Mouse (Mus musculus) adrenal gland, postnatal 25 days (tissue): Measurements from ENCODE around the gene Mast4. TPM values are rescaled to one million over a fixed set of nuclear protein-coding genes. Genes with fewer than 3 reads are reported as not detected.

ENCODE experiments used
- DNase-seq: peaks from one replicate; pipeline ENCODE4 v3.0.0; 2021; ENCODE audit warnings: mixed read lengths
- total RNA-seq: library from RNA; stranded (reverse); gene quantifications from 2 replicates; pipeline ENCODE4 v1.2.3, GENCODE M21; 2021

Mast4 gene
- total RNA-seq, 1 experiment from 2014 or later, result 83.7 TPM

- DNase-seq, result no peak
Measured at GRCm38 (mm10) chr13:102864079-102864478, 470.2 kb downstream of the Mast4 start.

DNA sequence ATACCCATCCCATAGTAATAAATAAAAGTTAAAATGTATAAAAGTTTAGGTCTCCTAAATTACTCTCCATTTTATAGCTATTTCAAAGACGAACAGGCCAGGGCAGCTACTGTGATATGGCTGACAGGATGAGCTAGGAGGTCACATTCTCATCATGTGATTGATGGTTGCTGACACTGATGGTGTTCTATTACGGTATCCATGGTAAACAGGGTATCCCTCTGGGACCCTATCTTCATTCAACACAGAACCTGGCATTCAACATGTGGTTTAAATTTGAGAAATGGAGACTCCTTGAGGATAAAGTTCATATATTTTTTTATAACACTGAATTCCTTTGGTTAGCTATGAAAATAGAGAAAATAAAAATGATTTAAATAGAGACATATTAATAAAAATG, 471.3 kb downstream of the Mast4 start:
- DNase-seq, result no peak

DNA sequence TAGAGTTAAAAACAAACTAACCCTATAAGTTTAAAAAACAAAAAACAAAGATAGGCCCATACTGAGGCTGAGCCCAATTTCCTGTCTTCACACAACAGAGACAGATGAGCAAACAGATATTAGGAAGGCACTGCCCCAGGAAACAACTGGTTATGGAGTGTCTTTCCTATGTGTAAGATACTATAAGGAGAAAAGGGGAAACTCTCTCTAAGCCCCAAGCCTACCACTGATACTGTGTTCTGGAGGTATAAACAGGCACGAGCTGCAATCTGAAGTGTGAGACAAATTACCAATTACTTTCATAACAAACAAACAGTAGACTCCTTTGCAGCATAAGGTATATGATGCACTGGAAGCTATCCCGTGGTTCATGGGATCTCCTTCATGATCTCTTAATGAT, 471.9 kb downstream of the Mast4 start:
- no peak for DNase-seq

DNA sequence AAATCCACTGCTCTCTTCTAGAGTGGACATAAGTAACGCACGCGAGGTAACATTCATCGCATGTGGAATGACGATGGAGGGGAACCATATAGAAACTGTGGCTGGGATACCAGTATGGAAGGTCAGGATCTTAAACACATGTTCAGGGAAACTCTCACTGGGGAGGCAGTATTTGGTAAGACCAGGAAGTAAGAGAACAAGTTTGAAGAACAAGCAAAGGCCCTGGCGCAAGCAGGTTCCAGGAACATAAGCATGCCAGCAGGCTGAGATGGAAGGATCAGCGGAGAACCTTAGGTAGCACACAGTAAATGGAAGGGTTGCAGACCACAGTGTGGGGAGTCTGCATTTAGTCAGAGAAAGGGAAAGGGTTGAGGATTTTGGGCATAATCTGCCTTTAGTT, 473.6 kb downstream of the Mast4 start:
- DNase-seq, result no peak

- no peak for DNase-seq
Measured at GRCm38 (mm10) chr13:102860135-102860534, 474.2 kb downstream of the Mast4 start.

GRCm38 (mm10) chr13:102857539-102857838, 476.8 kb downstream of the Mast4 start:
- no peak for DNase-seq

GRCm38 (mm10) chr13:102856821-102857538, 477.3 kb downstream of the Mast4 start:
- DNase-seq, result peak; percentile 23

- DNase-seq, result no peak
Measured at GRCm38 (mm10) chr13:102852865-102853264, 481.4 kb downstream of the Mast4 start.

DNA sequence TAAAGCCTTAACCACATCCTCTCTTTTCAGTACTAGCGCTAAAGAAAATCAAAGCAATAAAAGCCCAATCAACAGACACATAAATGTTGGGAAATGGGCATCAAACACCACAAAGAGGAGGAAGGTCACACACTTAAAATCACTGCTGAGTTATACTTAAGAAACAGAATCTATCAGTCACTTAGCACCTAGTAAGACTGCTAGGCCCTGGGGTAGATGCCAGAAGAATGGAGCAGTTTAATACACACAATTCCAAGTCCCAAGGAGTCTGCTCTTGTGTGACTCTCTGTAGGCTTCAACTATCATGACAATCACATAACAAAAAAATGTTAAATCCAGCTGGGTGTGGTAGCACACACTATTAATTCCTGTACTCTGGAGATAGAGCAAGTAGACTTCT, 483.0 kb downstream of the Mast4 start:
- DNase-seq, result no peak

- DNase-seq, result no peak
Measured at GRCm38 (mm10) chr13:102850594-102850993, 483.7 kb downstream of the Mast4 start.

DNA sequence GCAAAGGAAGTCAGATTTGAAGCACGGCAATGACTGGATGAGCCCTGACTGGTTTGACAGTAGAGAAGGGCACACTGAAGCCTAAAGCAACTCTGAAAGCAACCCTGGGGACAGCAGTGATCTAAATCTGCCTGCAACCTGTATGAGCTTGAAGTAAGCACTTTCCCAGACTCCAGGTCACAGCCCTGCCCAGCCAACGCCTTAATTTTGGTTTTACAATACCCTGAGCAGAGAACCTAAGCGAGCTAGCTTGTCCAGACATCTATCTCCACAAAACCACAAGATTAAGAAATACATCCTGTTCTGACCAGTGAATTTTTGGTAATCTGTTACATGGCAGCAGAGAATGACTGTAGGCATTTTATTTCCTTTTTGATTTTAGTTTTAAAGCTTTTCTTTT, 485.2 kb downstream of the Mast4 start:
- no peak for DNase-seq

GRCm38 (mm10) chr13:102846473-102846872, 487.8 kb downstream of the Mast4 start:
- no peak for DNase-seq

DNA sequence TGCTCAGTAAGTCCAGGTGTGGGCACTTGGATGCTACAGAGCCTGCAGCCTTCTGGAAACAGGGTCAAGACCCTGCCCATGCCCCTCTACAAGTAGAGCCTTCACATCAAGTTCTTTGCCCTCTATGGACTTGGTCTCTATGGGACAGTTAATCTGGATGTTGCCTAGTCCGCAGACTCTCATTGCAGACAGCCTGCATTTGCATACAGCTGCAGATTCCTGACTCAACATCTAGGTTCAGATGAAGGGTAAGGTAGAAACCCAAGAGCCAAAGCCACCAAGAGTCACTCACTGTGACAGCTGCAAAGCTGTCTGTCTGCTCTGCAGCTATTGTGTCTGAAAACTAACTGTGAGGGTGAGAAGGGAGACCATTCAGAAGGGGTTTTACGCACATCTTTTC, 491.6 kb downstream of the Mast4 start:
- DNase-seq, result no peak

DNA sequence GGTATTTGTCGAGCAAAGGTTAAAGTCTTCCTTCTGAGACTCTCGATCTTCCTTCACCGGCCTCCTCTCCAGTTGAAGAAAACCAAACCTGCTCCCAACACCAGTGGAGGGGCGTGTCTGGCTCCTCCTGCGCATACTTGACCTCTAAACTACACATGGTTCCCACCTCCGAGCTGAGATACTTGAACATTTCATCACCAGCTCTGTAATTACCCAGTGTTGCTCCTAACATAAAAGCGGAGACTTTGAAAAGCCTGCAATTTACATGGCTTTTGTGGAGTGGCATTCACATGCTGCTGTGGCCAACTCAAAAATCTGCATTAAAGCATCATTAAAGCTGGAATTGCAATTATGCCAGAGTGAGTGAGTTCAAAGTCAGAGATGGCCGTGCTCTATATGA, 492.1 kb downstream of the Mast4 start:
- DNase-seq, result no peak

DNA sequence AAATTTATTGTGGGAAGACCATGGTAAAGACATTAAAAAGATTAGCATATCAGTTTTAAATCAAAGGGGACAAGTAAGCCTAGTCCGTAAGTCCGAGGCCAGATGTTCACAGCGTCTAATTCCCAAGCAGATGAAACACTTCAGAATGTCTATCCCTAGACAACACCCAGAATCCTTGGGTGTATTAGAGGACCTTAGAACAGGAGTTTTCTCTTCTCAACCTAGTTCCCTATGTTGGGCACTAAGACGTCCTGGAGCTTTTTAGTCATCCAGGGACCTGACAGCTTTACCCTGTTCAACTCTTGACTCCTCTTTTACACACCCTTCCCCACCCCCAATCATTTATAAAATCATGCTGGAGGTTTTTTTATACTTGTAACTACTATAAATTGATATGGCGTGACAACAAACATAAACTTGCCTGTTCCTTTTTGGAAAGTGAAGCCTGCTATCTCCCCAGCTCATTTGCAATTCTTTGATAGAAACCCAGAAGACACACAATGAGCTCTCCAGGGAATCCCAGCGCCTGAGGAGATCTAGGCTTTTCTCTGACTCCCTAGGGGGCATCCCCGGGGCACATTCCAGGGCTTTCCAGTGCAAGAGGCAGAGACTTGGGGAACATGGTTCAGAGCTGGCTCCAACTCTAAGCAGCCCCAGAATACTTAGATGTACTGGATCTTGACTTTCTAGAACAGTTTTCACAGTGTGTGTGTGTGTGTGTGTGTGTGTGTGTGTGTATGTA, 494.4 kb downstream of the Mast4 start:
- DNase-seq, result no peak

DNA sequence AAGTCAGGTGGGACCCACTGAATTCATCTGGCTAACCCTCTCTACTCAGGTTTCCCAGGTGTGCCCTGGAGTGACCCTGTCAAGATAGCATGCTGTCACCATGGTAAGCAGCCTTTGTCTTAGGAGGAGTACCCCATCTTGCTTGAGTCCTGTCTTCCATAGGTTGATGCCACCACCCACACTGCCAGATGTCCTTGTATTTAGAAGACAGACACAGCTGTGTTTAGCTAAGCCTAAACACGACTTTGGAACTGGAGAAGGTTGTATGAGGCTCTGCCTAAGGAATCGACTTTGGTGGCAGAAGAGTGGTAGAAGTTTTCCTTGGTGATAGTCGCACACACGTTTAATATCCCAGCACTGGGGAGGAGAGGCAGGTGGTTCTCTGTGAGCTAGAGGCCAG, 496.9 kb downstream of the Mast4 start:
- DNase-seq, result no peak

DNA sequence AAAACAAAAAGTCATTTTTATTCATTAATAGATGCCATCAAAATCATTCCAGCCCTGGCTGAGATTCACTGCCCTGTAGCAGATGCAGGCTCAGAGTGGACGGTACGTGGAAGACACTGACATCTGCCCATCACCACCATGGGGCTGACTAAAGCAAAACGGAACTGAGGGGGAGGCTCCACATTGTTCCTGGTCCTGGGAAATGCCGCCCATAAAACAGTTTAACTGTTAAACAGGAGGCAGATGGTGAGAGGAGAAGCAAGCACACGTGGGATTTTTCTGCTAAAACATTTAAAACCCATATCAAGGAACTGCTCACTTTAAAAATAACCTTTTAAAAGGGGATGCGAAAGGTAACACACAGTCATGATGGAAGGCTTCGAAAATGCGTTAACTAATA, 499.0 kb downstream of the Mast4 start:
- no peak for DNase-seq

DNA sequence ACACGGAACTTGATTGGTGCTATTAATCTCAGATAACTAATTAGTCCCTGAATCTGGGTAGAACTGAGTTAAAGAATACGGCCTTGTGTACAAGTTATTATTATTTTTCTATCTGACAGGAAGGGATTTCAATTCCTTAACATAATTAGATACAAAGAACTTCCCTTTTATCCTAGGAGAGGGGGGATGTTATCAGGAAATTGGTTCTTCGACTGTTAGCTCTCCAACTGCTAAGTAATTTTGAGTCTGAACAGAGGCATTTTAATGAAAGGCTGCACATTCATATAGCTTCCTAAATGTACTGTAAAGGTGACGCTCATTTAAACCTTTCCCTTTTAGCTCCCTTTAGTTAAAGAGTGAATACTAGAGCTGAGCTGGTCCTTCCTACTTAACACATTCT, 516.0 kb downstream of the Mast4 start:
- no peak for DNase-seq

GRCm38 (mm10) chr13:102816689-102817088, 517.6 kb downstream of the Mast4 start:
- DNase-seq, result no peak

DNA sequence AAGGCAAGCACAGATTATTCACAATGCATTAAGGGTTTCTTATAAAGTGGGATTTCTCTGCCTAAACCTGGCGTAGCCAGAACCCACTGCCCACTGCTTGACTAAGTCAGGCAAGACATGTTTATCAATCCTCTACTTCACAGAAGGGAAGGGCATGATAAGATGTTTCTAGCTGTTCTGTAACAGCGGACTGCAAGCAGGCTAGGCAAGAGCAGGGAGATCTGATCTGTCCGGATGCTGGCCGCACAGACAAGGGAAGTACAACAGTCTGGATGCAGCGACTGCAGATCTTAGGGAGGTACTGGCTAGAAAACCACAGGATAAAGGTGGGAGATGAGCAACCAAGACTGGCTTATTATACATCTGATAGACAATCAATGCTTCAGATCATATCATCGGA, 519.1 kb downstream of the Mast4 start:
- no peak for DNase-seq

GRCm38 (mm10) chr13:102811129-102811832, 523.0 kb downstream of the Mast4 start:
- peak; percentile 38 for DNase-seq

- DNase-seq, result no peak
Measured at GRCm38 (mm10) chr13:102806652-102807051, 527.6 kb downstream of the Mast4 start.

- no peak for DNase-seq
Measured at GRCm38 (mm10) chr13:102805190-102805589, 529.1 kb downstream of the Mast4 start.

DNA sequence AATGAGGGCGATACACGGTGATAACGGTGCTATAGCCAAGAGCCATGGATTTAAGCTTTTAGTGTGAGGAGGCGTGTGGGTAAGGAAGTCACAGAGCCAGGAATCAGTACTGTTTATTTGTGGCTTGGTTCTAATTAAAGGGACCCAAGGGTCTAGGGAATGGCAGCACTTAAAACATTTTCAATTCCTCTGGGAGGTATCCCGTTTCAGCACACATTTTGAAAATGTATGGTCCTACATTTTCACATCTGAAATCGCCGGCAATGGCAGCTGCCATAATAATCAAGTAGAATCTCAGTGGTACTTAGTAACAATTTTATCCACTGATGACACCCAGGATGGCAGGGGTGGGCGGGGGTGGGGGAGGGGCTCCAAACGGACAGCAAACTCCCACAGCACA, 531.1 kb downstream of the Mast4 start:
- no peak for DNase-seq
